Mouse (Mus musculus) lung, embryonic 16.5 days (tissue): Measurements from ENCODE around the gene Zranb1. TPM values are rescaled to one million over a fixed set of nuclear protein-coding genes. Genes with fewer than 3 reads are reported as not detected.

Experiments
- ATAC-seq: fragments of 200-750 bp; cut with Nextera tagmentation; 2 replicates; pipeline ENCODE4 v1.8.0; 2017; ENCODE audit warnings: low read depth, mild to moderate bottlenecking, moderate library complexity
- H3K27ac ChIP-seq: fragments of 300-500 bp; sonication (generic); 2 replicates; pipeline ENCODE4 v1.5.1; 2014; ENCODE audit warnings: mild to moderate bottlenecking, control low read depth, low read length
- H3K27me3 ChIP-seq: fragments of 300-500 bp; sonication (generic); 2 replicates; pipeline ENCODE4 v1.6.1; 2014; ENCODE audit warnings: low read depth, low read length, mixed read lengths; ENCODE audit not compliant: control insufficient read depth, insufficient read depth
- H3K36me3 ChIP-seq: fragments of 300-500 bp; sonication (generic); 2 replicates; pipeline ENCODE4 v1.6.1; 2014; ENCODE audit warnings: low read length; ENCODE audit not compliant: control insufficient read depth, insufficient read depth
- H3K4me1 ChIP-seq: fragments of 300-500 bp; sonication (generic); replicated peaks from 2 replicates; pipeline ENCODE4 v1.6.1; 2014; ENCODE audit warnings: low read length, mixed read lengths; ENCODE audit not compliant: control insufficient read depth, insufficient read depth
- H3K4me2 ChIP-seq: fragments of 300-500 bp; sonication (generic); 2 replicates; pipeline ENCODE4 v1.6.1; 2014; ENCODE audit warnings: low read depth, low read length, control low read depth
- H3K4me3 ChIP-seq: fragments of 300-500 bp; sonication (generic); 2 replicates; pipeline ENCODE4 v1.5.1; 2014; ENCODE audit warnings: mild to moderate bottlenecking, low read length, control low read depth
- H3K9ac ChIP-seq: fragments of 300-500 bp; sonication (generic); 2 replicates; pipeline ENCODE4 v1.6.1; 2014; ENCODE audit warnings: low read length, control low read depth
- H3K9me3 ChIP-seq: fragments of 300-500 bp; sonication (generic); 2 replicates; pipeline ENCODE4 v1.6.1; 2016; ENCODE audit warnings: low read length; ENCODE audit not compliant: control insufficient read depth
- WGBS: fragments of 180-500 bp; shearing (Covaris S2); extraction: QIAGEN DNeasy Blood & Tissue Kit; methylation state at CpG from one replicate; pipeline ENCODE4 v1.1.7; 2014; 5-methylcytosine and 5-hydroxymethylcytosine counted together
- polyA plus RNA-seq: library from polyadenylated mRNA; unstranded; fragments of >200 nt; fragmentation: Nextera tagmentation; extraction: Ambion mirVana; gene quantifications from 2 replicates; pipeline ENCODE4 v1.2.1, GENCODE M21; 2015

The Zranb1 gene
- polyA plus RNA-seq, 1 experiment from 2014 or later = 8.6 TPM

- Histone ChIP-seq H3K9ac (no peak overlapping the region), H3K4me3 (no peak overlapping the region), H3K36me3 (no peaks in the 10 kb centered on the region), H3K27ac (no peak overlapping the region), H3K4me2 (no peak overlapping the region), H3K4me1 (peaks cover 4% of the 10 kb centered on the region; the same call in 1 of the 2 replicates), H3K9me3 (no peaks in the 10 kb centered on the region), H3K27me3 (no peaks in the 10 kb centered on the region)
- no peak for ATAC-seq
- 89% methylated on average over 2 of the region's 2 CpGs for WGBS
Observed at GRCm38 (mm10) chr7:132940569-132940968, 9.6 kb downstream of the Zranb1 start.

DNA sequence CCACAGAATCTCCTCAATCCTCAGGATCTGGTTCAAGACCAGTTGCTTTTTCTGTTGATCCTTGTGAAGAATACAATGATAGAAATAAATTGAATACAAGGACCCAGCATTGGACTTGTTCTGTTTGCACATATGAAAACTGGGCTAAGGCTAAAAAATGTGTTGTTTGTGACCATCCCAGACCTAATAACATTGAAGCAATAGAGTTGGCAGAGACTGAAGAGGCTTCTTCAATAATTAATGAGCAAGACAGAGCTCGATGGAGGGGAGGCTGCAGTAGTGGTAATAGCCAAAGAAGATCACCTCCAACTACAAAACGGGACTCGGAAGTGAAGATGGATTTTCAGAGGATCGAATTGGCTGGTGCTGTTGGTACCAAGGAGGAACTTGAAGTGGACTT, 19.0 kb downstream of the Zranb1 start:
- no peaks in the 10 kb centered on the region for H3K9me3 ChIP-seq
- ATAC-seq = no peak
- no peak overlapping the region for H3K4me2 ChIP-seq
- no peak overlapping the region for H3K4me3 ChIP-seq
- H3K27me3 ChIP-seq = no peaks in the 10 kb centered on the region
- 77% methylated on average over 4 of the region's 4 CpGs for WGBS
- no peaks in the 10 kb centered on the region for H3K36me3 ChIP-seq
- H3K4me1 ChIP-seq = peaks cover 7% of the 10 kb centered on the region
- no peak overlapping the region for H3K9ac ChIP-seq
- no peak overlapping the region for H3K27ac ChIP-seq

GRCm38 (mm10) chr7:132950613-132951012, 19.7 kb downstream of the Zranb1 start:
- no peaks in the 10 kb centered on the region for H3K9me3 ChIP-seq
- H3K27me3 ChIP-seq = no peaks in the 10 kb centered on the region
- no peak overlapping the region for H3K27ac ChIP-seq
- H3K4me2 ChIP-seq = no peak overlapping the region
- H3K4me3 ChIP-seq = no peak overlapping the region
- WGBS = 58% methylated on average over 3 of the region's 3 CpGs
- no peak overlapping the region for H3K9ac ChIP-seq
- no peaks in the 10 kb centered on the region for H3K36me3 ChIP-seq
- peak; percentile 86 for ATAC-seq
- H3K4me1 ChIP-seq = peaks cover 7% of the 10 kb centered on the region

GRCm38 (mm10) chr7:132964395-132964794, 33.5 kb downstream of the Zranb1 start:
- Histone ChIP-seq H3K36me3 (no peaks in the 10 kb centered on the region), H3K27ac (no peak overlapping the region), H3K4me1 (no peaks in the 10 kb centered on the region), H3K27me3 (no peaks in the 10 kb centered on the region), H3K4me3 (no peak overlapping the region), H3K9me3 (no peaks in the 10 kb centered on the region), H3K4me2 (no peak overlapping the region), H3K9ac (no peak overlapping the region)
- ATAC-seq = no peak
- 84% methylated on average over 3 of the region's 3 CpGs for WGBS

DNA sequence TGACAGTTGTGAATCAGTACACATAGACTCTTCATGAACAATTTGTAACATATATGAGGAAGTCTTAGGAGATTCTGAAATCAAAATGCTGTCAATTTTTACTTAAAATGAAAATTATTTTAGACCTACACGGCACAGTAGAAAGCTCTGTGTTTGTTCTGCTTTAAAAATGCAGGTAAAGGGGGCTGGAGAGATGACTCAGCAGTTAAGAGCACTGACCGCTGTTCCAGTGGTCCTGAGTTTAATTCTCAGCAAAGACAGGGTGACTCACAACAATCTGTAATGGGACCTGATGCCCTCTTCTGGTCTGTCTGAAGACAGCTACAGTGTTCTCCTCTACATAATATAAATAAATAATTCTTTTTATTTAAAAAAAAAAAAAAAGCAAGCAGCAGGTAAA, 34.8 kb downstream of the Zranb1 start:
- no peaks in the 10 kb centered on the region for H3K4me1 ChIP-seq
- 68% methylated on average over 2 of the region's 2 CpGs for WGBS
- no peaks in the 10 kb centered on the region for H3K9me3 ChIP-seq
- no peaks in the 10 kb centered on the region for H3K27me3 ChIP-seq
- no peak overlapping the region for H3K27ac ChIP-seq
- H3K4me2 ChIP-seq = no peak overlapping the region
- ATAC-seq = no peak
- H3K9ac ChIP-seq = no peak overlapping the region
- no peak overlapping the region for H3K4me3 ChIP-seq
- no peaks in the 10 kb centered on the region for H3K36me3 ChIP-seq

DNA sequence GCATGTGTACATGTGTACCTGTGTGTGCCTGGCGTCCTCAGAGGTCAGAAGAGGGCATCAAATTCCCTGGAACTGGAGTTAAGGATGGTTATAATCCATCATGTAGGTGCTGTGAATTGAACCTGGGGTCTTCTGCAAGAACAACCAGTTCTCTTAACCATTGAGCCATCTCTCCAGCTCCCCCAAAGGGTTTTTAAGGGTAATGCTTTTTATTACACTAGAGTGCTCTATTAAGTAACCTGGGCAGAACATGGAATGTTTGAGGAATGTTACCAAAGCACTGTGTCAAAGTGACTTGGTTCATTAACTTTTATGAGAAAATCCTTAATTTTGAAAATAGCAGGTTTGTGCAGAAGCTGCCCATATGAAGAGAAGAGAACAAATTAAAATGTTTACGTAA, 41.1 kb downstream of the Zranb1 start:
- H3K9me3 ChIP-seq = no peaks in the 10 kb centered on the region
- ATAC-seq = no peak
- H3K27ac ChIP-seq = no peak overlapping the region
- H3K9ac ChIP-seq = no peak overlapping the region
- H3K4me1 ChIP-seq = no peaks in the 10 kb centered on the region
- 86% methylated on average over 2 of the region's 2 CpGs for WGBS
- H3K36me3 ChIP-seq = peaks cover 7% of the 10 kb centered on the region; the same call in 1 of the 2 replicates
- H3K4me2 ChIP-seq = no peak overlapping the region
- no peaks in the 10 kb centered on the region for H3K27me3 ChIP-seq
- no peak overlapping the region for H3K4me3 ChIP-seq

- Histone ChIP-seq H3K9ac (no peak overlapping the region), H3K27me3 (no peaks in the 10 kb centered on the region), H3K4me1 (no peaks in the 10 kb centered on the region), H3K36me3 (peaks cover 10% of the 10 kb centered on the region), H3K9me3 (no peaks in the 10 kb centered on the region), H3K27ac (no peak overlapping the region), H3K4me3 (no peak overlapping the region), H3K4me2 (no peak overlapping the region)
- ATAC-seq = no peak
- 86% methylated on average over 2 of the region's 2 CpGs for WGBS
Observed at GRCm38 (mm10) chr7:132976079-132976478, 45.1 kb downstream of the Zranb1 start.

GRCm38 (mm10) chr7:132977981-132978380, 47.0 kb downstream of the Zranb1 start:
- Histone ChIP-seq H3K4me2 (no peak overlapping the region), H3K4me3 (no peak overlapping the region), H3K9ac (no peak overlapping the region), H3K27me3 (no peaks in the 10 kb centered on the region), H3K9me3 (no peaks in the 10 kb centered on the region), H3K4me1 (no peaks in the 10 kb centered on the region), H3K27ac (no peak overlapping the region), H3K36me3 (peaks cover 16% of the 10 kb centered on the region)
- WGBS = 91% methylated on average over 2 of the region's 2 CpGs
- no peak for ATAC-seq

DNA sequence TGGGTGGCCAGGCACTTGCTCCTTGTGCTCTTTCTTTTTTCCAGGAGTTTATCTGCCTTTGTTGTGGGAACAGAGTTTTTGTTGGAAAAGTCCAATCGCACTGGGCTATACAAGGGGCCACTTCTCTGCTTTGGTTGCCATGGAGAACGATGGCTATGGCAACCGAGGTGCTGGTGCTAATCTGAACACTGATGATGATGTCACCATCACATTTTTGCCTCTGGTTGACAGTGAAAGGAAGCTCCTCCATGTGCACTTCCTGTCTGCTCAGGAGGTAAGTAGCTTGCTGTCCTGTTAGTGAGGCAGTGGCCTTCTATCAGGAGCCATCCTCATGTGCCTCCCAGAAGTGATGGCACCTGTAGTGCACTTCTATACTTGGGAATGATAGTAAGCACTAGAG, 51.7 kb downstream of the Zranb1 start:
- no peak for ATAC-seq
- Histone ChIP-seq H3K9ac (no peak overlapping the region), H3K27me3 (no peaks in the 10 kb centered on the region), H3K36me3 (peaks cover 17% of the 10 kb centered on the region), H3K9me3 (no peaks in the 10 kb centered on the region), H3K27ac (no peak overlapping the region), H3K4me2 (no peak overlapping the region), H3K4me3 (no peak overlapping the region), H3K4me1 (no peaks in the 10 kb centered on the region)
- 53% methylated on average over 3 of the region's 3 CpGs for WGBS

GRCm38 (mm10) chr7:132989839-132990238, 58.9 kb downstream of the Zranb1 start:
- H3K27ac ChIP-seq = no peak overlapping the region
- H3K9ac ChIP-seq = no peak overlapping the region
- peaks cover 51% of the 10 kb centered on the region for H3K36me3 ChIP-seq
- H3K4me3 ChIP-seq = no peak overlapping the region
- 74% methylated on average over 5 of the region's 5 CpGs for WGBS
- H3K27me3 ChIP-seq = no peaks in the 10 kb centered on the region
- no peaks in the 10 kb centered on the region for H3K9me3 ChIP-seq
- H3K4me2 ChIP-seq = no peak overlapping the region
- ATAC-seq = no peak
- no peaks in the 10 kb centered on the region for H3K4me1 ChIP-seq
